Mouse (Mus musculus): Measurements from ENCODE around the gene Zfp574.
"Not testable (repeated sequence)": the region's sequence is repeated elsewhere in the genome, so short reads cannot be mapped to it uniquely, and the experiment has no call there.

Gene Zfp574

GRCm38 (mm10) chr7:25071979-25072715 is at the start of gene Zfp574, which contains the start of gene Grik5:
Zfp574 (plus strand) TSS chr7:25072567.
Grik5 (minus strand) TSS chr7:25072346.
- peak; percentile 59 to 67 for DNase-seq

DNA sequence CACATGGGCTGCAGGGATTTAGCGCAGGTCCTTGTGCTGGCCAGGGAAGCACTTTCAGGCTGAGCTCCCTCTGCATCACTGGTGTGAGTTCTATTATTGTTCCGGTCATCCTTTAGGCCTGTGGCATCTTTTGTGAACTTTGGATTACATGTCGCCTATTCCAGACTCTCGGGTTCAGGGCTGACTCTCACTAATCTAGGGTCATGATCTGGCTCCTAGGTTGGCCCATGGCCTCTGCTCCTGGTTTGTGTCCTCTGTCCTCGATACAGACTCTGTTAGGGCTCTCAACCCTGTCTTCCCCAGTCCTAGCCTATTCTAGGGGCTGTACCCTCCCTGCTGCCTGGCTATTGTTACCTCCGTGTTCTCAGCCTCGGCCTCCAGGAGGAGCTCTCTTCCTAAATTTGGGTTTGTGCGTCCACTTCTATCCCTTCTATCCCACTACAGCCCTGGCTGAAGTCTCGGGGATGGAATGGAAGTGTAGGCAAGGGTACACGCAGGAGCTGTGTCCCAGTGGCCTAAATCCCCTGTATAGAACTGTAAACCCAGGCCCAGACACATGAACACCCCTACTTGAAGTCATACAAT is 46.4 kb upstream of the Zfp574 start:
- DNase-seq: peak; percentile 69

DNA sequence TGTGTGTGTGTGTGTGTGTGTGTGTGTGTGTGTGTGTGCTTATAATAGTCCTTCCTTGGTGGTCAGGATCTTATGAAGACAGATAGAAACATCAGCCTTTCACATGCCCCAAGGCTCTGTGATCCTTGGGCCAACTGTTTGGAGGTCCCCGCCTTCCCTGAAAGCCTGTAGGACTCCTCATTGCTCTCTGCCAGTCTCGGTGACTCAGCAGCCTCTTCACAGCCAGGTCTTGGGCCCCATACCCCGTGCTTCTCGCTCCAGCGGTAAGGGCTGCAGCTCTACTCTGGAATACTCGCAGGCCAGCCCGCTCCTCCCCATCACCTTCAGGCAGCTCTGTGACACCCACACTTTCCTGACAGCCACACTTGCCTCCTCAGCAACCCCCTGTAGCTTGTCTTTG is 45.9 kb upstream of the Zfp574 start:
- no peak for DNase-seq

DNA sequence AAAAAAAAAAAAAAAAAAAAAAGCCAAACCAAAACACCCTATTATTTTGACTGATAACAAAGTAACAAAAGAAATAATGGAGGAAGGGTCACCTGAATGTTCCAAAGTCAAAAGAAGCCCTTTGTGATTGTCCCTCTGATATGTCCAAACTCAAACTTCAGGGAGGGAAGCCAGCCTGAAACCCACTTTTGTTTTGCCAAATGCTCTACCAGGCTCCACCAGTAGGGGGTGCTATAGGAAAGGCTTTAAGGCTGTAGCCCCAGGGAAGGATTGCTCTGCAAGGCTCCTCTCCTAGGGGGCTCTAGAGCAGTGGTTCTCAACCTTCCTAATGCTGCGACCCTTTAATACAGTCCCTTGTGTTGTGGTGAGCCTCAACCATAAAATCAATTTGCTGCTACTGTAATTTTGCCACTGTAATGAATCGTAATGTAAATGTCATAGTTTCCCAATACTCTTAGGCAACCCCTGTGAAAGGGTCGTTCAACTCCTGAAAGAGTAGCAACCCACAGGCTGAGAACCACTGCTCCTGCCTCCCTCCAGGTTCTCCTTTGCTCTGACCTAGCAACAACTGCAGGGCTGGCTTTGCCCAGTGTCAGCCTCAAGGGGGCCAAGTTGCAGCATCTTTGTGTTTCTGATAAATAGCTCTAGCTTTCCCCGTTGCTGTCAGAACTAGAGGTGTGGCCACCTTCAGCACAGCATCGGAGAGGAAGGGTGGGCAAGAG is 42.2 kb upstream of the Zfp574 start:
- DNase-seq: peak; percentile 91 to 95

DNA sequence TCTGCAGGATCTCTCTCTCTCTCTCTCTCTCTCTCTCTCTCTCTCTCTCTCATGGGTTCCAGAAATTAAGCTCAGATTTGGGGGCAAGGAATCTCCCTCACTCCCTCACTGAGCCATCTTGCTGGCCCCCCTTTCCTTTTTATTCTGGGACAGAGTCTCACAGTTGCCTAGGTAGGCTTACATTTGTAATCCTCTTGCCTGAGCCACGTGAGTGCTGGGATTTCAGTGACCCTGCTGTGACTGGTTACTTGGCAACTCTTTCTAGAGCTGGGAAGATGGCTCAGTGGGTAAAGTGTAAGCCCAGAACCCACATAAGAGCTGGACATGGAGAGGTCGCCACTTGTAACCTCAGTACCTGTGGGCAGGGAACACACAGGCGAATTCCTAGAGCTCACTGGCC is 40.8 kb upstream of the Zfp574 start:
- DNase-seq: peak in 1 of 2 experiments; percentile 47

GRCm38 (mm10) chr7:25034796-25035195 is 37.6 kb upstream of the Zfp574 start:
- DNase-seq: peak in 1 of 2 experiments; percentile 40

- DNase-seq: peak; percentile 92 to 97
Observed at GRCm38 (mm10) chr7:25035916-25036315, 36.5 kb upstream of the Zfp574 start.

GRCm38 (mm10) chr7:25041921-25042320 is 30.4 kb upstream of the Zfp574 start:
- DNase-seq: no peak

DNA sequence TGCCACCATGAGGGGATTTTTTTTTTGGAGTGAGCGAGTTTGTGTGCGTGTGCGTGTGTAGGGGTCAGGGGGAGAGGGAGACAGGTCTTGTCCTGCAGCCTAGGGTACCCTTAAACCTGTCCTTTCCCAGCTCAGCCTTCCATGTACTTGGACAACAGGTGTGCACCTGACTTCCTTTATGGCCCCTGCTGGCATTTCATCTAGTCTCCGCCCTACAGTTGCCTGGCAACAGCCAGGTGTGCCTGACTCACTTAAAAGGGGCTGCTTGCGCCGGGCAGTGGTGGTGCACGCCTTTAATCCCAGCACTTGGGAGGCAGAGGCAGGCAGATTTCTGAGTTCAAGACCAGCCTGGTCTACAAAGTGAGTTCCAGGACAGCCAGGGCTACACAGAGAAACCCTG is 27.8 kb upstream of the Zfp574 start:
- DNase-seq: not testable (repeated sequence)

- peak in 1 of 2 experiments; percentile 55 for DNase-seq
Observed at GRCm38 (mm10) chr7:25047363-25047762, 25.0 kb upstream of the Zfp574 start.

- DNase-seq: no peak
Observed at GRCm38 (mm10) chr7:25049295-25049930, 23.0 kb upstream of the Zfp574 start.

GRCm38 (mm10) chr7:25052587-25052986 is 19.8 kb upstream of the Zfp574 start:
- no peak for DNase-seq

- peak; percentile 61 to 64 for DNase-seq
Observed at GRCm38 (mm10) chr7:25056951-25057350, 15.4 kb upstream of the Zfp574 start.

DNA sequence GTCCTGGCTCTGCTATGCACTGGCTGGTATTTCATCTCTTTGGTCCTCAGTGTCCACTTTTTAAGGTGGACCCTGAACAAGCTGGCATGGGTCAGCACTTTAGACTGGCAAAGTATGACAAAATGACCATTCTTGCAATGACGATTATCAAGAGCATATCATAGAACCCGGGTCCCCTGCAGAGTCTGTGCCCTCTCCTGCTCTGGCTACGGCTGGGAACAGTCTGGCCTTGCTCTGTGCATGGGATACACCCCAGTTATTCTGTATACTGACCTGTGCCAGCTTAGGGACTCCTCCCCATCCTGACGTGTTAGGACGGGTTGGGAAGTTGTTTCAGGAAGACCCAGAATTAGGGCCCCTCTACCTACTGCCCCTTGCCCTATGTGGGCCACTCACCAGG is 14.5 kb upstream of the Zfp574 start:
- no peak for DNase-seq

DNA sequence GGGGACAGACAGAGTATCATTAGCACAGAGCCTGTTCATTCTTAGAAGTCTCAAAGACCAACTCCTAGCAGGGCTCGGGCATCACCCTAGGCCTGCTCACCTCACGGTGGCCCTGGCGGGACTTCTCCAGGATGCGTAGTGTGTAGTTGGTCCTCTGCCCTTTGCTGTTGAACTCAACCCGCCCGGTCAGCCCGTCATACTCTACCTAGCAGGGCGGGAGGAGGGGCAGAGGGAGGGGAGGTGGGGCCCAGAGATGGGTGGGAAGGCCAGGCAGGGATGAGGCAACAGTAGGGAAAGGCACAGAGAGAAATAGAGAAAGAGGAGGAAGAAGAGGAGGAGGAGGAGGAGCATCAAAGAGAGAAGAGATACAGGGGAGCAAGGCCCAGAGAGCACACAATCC is 14.0 kb upstream of the Zfp574 start:
- no peak for DNase-seq

- DNase-seq: peak in 1 of 2 experiments; percentile 51
Observed at GRCm38 (mm10) chr7:25058836-25059235, 13.5 kb upstream of the Zfp574 start.

DNA sequence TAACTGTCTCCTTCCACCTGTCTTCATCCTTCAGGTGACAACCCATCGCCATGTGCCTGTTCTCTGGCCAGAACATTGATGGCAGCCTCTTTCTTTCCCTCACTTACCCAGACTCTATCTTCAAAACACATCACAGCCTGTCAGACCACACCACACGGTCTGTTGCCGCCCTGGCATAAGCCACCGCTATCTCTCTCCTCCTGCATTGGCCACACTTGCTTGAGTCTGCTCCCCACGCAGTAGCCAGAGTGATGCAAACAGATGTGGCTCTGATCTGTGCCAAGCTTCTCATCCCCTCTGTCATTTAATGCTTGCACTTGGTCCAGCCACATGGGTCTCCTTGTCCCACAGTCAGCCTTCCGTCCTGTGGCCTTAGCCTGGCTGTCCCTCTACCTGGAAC is 9.0 kb upstream of the Zfp574 start:
- no peak for DNase-seq

GRCm38 (mm10) chr7:25063900-25064299 is 8.5 kb upstream of the Zfp574 start:
- no peak for DNase-seq

DNA sequence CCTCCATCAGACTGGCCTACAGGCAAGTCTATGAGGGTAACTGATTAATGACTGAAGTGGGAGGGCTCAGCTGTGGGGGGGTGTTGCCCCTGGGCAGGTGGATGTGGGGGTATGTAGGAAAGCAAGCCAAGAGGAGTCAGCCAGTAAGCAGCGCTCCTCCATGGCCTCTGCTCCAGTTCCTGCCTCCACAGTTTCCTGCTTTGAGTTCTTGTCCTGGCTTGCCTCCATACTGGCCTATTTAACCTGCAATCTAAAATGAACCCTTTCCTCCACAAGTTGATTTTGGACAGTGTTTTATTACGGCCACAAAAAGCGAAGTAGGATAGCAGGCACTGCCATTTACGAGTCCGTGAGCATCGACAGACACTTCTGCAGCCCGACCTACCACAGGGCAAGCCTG is 5.0 kb upstream of the Zfp574 start:
- no peak for DNase-seq

GRCm38 (mm10) chr7:25067909-25068656 is 4.3 kb upstream of the Zfp574 start:
- no peak for DNase-seq

GRCm38 (mm10) chr7:25068724-25069123 is 3.6 kb upstream of the Zfp574 start:
- DNase-seq: peak in 1 of 2 experiments; percentile 57

DNA sequence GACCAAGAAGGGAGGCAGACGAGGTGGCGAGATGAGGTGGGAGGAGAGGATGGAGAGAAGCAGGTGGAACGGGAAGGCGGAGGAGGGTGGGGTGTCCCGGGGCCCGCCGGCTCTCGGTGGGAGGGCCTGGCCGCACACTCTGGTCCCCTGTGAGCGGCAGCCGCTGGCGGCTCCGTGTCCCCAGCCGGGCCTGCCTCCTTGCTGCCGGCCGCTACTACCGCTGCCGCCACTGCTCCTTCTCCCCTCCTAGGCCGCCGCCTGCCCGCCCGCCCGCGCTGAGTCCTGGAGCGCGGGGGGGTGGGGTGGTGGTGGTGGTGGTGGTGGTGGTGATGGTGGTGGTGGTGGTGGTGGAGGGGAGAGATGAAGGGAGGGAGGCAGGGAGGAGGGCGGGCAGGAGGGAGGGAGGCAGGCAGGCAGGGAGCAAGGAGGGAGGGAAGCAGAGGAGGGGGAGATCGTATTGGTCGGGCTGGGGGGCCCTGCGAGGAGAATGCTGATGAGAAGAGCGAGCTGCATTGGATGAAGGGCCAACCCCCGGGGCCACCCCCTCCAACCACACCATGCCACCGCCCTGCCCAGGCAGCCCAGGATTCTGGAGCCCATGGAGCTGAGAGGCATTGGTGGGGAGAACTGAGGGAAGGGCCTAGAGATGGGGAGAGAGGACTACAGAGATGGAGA is 486 bp downstream of the Zfp574 start:
- peak; percentile 78 to 82 for DNase-seq

All from cerebellum, postnatal 10 days (tissue).